Mouse (Mus musculus) olfactory bulb, adult 2 months (tissue): ENCODE measurements around the gene Ccin.

Experiments
- CTCF ChIP-seq: fragments of 200-500 bp; IDR thresholded peaks from 2 replicates; pipeline ENCODE4 v1.5.1; 2012; ENCODE audit warnings: low read depth, mild to moderate bottlenecking, low read length, moderate library complexity; ENCODE audit not compliant: insufficient read depth
- POLR2A ChIP-seq: fragments of 200-500 bp; IDR thresholded peaks from 2 replicates; pipeline ENCODE4 v1.6.1; 2012; ENCODE audit warnings: mild to moderate bottlenecking, low read depth, low read length, moderate library complexity; ENCODE audit not compliant: insufficient read depth

GRCm38 (mm10) chr4:43936186-43936585 is 47.1 kb upstream of the Ccin start:
- TF ChIP-seq POLR2A (no peak), CTCF (no peak)
